In the genomic region with DNA sequence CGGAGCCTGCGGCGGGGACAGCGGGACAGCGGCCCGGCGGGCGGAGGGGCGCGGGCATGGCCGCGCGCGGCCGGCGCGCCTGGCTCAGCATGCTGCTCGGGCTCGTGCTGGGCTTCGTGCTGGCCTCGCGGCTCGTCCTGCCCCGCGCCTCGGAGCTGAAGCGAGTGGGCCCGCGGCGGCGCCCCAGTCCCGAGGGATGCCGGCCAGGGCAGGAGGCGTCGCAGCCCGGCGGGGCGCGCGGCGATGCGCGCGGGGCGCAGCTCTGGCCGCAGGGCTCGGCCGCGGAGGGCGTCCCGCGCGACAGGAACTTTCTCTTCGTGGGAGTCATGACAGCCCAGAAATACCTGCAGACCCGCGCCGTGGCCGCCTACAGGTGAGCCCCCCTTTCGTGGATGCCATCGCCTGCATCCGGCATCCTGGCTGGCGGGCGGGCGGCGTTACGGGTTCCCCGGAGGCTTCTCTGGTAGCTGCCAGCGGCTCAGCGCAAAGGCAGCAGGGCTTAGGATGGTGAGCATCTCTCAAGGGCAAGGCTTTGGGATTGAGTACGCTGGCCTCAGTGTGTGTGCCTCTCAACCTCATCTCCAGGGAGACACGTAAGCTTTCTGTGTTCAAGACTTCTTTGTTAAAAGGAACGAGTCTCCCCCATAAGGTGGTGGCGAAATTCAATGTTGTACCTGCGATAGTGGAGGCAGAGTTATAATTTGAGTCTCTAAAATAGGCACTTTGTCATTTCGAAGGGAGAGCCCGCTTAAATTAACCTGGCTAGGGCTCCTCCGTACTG, we compare ENCODE assay signal across 8 mouse cellular contexts. TPM values are rescaled to one million over a fixed set of nuclear protein-coding genes. Genes with fewer than 3 reads are reported as not detected.
DNase-seq lines count a peak whose midpoint lies in the region; ATAC-seq lines count a peak whose summit lies in the region.

No protein-coding gene starts in this region.

- H3K36me3 ChIP-seq in forebrain, embryonic 13.5 days (ENCODE audit: poor library complexity, severe bottlenecking), result peaks cover 7% of the 10 kb centered on the region; the same call in 1 of the 2 replicates
- H3K36me3 ChIP-seq in intestine, embryonic 14.5 days (ENCODE audit: control insufficient read depth, insufficient read depth, low read length), result no peaks in the 10 kb centered on the region

- peaks cover 11% of the 10 kb centered on the region for H3K27me3 ChIP-seq in forebrain, embryonic 13.5 days
- H3K27me3 ChIP-seq in intestine, embryonic 14.5 days (replicated peaks; ENCODE audit: control insufficient read depth, insufficient read depth, low read length), result no peaks in the 10 kb centered on the region

- H3K9me3 ChIP-seq in forebrain, embryonic 13.5 days (replicated peaks), result no peaks in the 10 kb centered on the region
- H3K9me3 ChIP-seq in intestine, embryonic 14.5 days (ENCODE audit: control insufficient read depth, low read length), result no peaks in the 10 kb centered on the region

- H3K4me3 ChIP-seq in brown adipose tissue, adult 24 weeks (ENCODE audit: insufficient read depth, low read depth, low read length), result peak overlapping the region; percentile 79
- H3K4me3 ChIP-seq in forebrain, embryonic 13.5 days, result peak overlapping the region; percentile 90
- H3K4me3 ChIP-seq in intestine, embryonic 14.5 days (ENCODE audit: low read depth, low read length), result peak overlapping the region; percentile 88

- peak overlapping the region; percentile 97 for H3K9ac ChIP-seq in forebrain, embryonic 13.5 days
- peak overlapping the region; percentile 87 for H3K9ac ChIP-seq in intestine, embryonic 14.5 days (ENCODE audit: low read length)

- H3K4me2 ChIP-seq in forebrain, embryonic 13.5 days, result peak overlapping the region; percentile 94
- peak overlapping the region; percentile 85 for H3K4me2 ChIP-seq in intestine, embryonic 14.5 days (ENCODE audit: low read length)

- peak; percentile 29 for DNase-seq in right cerebral cortex, adult 18-20 months
- DNase-seq in right cerebral cortex, postnatal 36 days (ENCODE audit: low spot score in 2 of 2), result no peak
- peak; percentile 82 for DNase-seq in intestine, embryonic 14.5 days (ENCODE audit: low spot score)
- DNase-seq in lung, postnatal 14 days, result peak; percentile 30
- peak; percentile 55 to 57 for DNase-seq in right cerebral cortex, postnatal 10 days (ENCODE audit: low spot score in 2 of 2)

- H3K27ac ChIP-seq in brown adipose tissue, adult 24 weeks (replicated peaks; ENCODE audit: low read depth, low read length), result no peak overlapping the region
- H3K27ac ChIP-seq in forebrain, embryonic 13.5 days, result peak overlapping the region; percentile 96
- H3K27ac ChIP-seq in intestine, embryonic 14.5 days (ENCODE audit: low read depth), result peak overlapping the region; percentile 87

- peak; percentile 60 for ATAC-seq in forebrain, embryonic 13.5 days
- ATAC-seq in intestine, embryonic 14.5 days (replicated peaks; ENCODE audit: low FRiP score, low TSS enrichment, low read depth), result peak; percentile 47
- no peak for ATAC-seq in granulocyte monocyte progenitor cell, adult 5-6 weeks (replicated peaks; ENCODE audit: poor library complexity, severe bottlenecking)

- H3K4me1 ChIP-seq in brown adipose tissue, adult 24 weeks (ENCODE audit: control insufficient read depth, insufficient read depth, insufficient read length, low read length), result peaks cover 4% of the 10 kb centered on the region; the same call in 1 of the 2 replicates
- H3K4me1 ChIP-seq in forebrain, embryonic 13.5 days, result peaks cover 44% of the 10 kb centered on the region
- peaks cover 18% of the 10 kb centered on the region for H3K4me1 ChIP-seq in intestine, embryonic 14.5 days (replicated peaks; ENCODE audit: control insufficient read depth, insufficient read depth, low read length)

- under 1% methylated on average over 57 of the region's 77 CpGs for WGBS in forebrain, embryonic 13.5 days
- under 1% methylated on average over 54 of the region's 77 CpGs for WGBS in intestine, embryonic 14.5 days

RNA-seq across cellular contexts. Expression of a gene that starts 0.7 kb away (rescaled TPM):
- polyA plus RNA-seq in brown adipose tissue, adult 24 weeks (2012; ENCODE audit: insufficient read depth, insufficient read length, missing spikeins), result 4.8 and 5.5 TPM in 2 replicates
- 14.2 and 14.5 TPM in 2 replicates for polyA plus RNA-seq in forebrain, embryonic 13.5 days (2015; fragmentation: Nextera tagmentation; extraction: Ambion mirVana)
- 18.9 and 21.4 TPM in 2 replicates for polyA plus RNA-seq in intestine, embryonic 14.5 days (2014; fragmentation: Nextera tagmentation; extraction: Ambion mirVana)
- 41.8 and 47.6 TPM in 2 replicates for total RNA-seq in granulocyte monocyte progenitor cell, adult 5-6 weeks (2014; fragmentation: Nextera tagmentation)
- total RNA-seq in granulocyte monocyte progenitor cell, adult 5-6 weeks (2017), result 69.2 and 79.4 TPM in 2 replicates

RNA-seq across cellular contexts. Expression of a gene that starts 30.6 kb away (rescaled TPM):
- 45.9 and 48.0 TPM in 2 replicates for polyA plus RNA-seq in brown adipose tissue, adult 24 weeks (2012; ENCODE audit: insufficient read depth, insufficient read length, missing spikeins)
- 70.7 TPM in 2 replicates for polyA plus RNA-seq in forebrain, embryonic 13.5 days (2015; fragmentation: Nextera tagmentation; extraction: Ambion mirVana)
- polyA plus RNA-seq in intestine, embryonic 14.5 days (2014; fragmentation: Nextera tagmentation; extraction: Ambion mirVana), result 87.9 and 97.5 TPM in 2 replicates
- total RNA-seq in granulocyte monocyte progenitor cell, adult 5-6 weeks (2014; fragmentation: Nextera tagmentation), result 113 and 129 TPM in 2 replicates
- 155 and 185 TPM in 2 replicates for total RNA-seq in granulocyte monocyte progenitor cell, adult 5-6 weeks (2017)

RNA-seq across cellular contexts. Expression of a gene that starts 51.2 kb away (rescaled TPM):
- 18.8 and 20.6 TPM in 2 replicates for polyA plus RNA-seq in brown adipose tissue, adult 24 weeks (2012; ENCODE audit: insufficient read depth, insufficient read length, missing spikeins)
- polyA plus RNA-seq in forebrain, embryonic 13.5 days (2015; fragmentation: Nextera tagmentation; extraction: Ambion mirVana), result 201 and 206 TPM in 2 replicates
- polyA plus RNA-seq in intestine, embryonic 14.5 days (2014; fragmentation: Nextera tagmentation; extraction: Ambion mirVana), result 178 and 191 TPM in 2 replicates
- 137 and 142 TPM in 2 replicates for total RNA-seq in granulocyte monocyte progenitor cell, adult 5-6 weeks (2014; fragmentation: Nextera tagmentation)
- 132 and 144 TPM in 2 replicates for total RNA-seq in granulocyte monocyte progenitor cell, adult 5-6 weeks (2017)

Comparison
In these comparisons a context has a peak if more than half of its experiments do, and no peak if none do; other contexts are left out.
1. DNase-seq: peak in right cerebral cortex, adult 18-20 months (single experiment), intestine, embryonic 14.5 days (single experiment), lung, postnatal 14 days (single experiment) and right cerebral cortex, postnatal 10 days (2 of 2); none in right cerebral cortex, postnatal 36 days (0 of 2).
2. Peak in every context shown above with its lines, with median percentiles within 50 percentile points of each other: H3K4me3 ChIP-seq.